Mouse (Mus musculus): ENCODE results near the gene Lck. TPM values are rescaled to one million over a fixed set of nuclear protein-coding genes. Genes with fewer than 3 reads are reported as not detected.

Lck gene
- polyA plus RNA-seq, 1 experiment from 2014 or later: 3.1 TPM

- no peak for TF ChIP-seq CTCF (IDR thresholded peaks at IDR 0.05; ENCODE audit: low read depth)
- Histone ChIP-seq H3K4me1 (replicated peaks; ENCODE audit: control insufficient read depth, insufficient read depth, low read length) (no peaks in the 10 kb centered on the region), H3K9me3 (ENCODE audit: control insufficient read depth) (no peaks in the 10 kb centered on the region), H3K4me2 (replicated peaks; ENCODE audit: low read depth) (no peak within 1 kb of the TSS; the same call in 1 of the 2 replicates), H3K9ac (ENCODE audit: low read depth, low read length) (no peak within 1 kb of the TSS), H3K4me3 (ENCODE audit: low read depth, low read length) (no peak within 1 kb of the TSS), H3K27ac (ENCODE audit: low read depth, low read length) (no peak within 1 kb of the TSS), H3K27me3 (replicated peaks; ENCODE audit: control insufficient read depth, insufficient read depth, low read length) (no peaks in the 10 kb centered on the region), H3K36me3 (ENCODE audit: control insufficient read depth, insufficient read depth) (no peaks in the 10 kb centered on the region)
- ATAC-seq: no peak
- WGBS: 71% methylated on average over 5 of the region's 5 CpGs
These were observed 5.0 kb upstream of the Lck start, which contains the start of gene Fam167b for GRCm38 (mm10) chr4:129578466-129578865. Gene Fam167b, minus strand, starts transcription at chr4:129578549.

- Histone ChIP-seq H3K4me2 (replicated peaks; ENCODE audit: low read depth) (no peak overlapping the region), H3K9me3 (ENCODE audit: control insufficient read depth) (no peaks in the 10 kb centered on the region), H3K27ac (ENCODE audit: low read depth, low read length) (no peak overlapping the region), H3K4me1 (replicated peaks; ENCODE audit: control insufficient read depth, insufficient read depth, low read length) (no peaks in the 10 kb centered on the region), H3K4me3 (ENCODE audit: low read depth, low read length) (no peak overlapping the region), H3K27me3 (replicated peaks; ENCODE audit: control insufficient read depth, insufficient read depth, low read length) (no peaks in the 10 kb centered on the region), H3K36me3 (ENCODE audit: control insufficient read depth, insufficient read depth) (no peaks in the 10 kb centered on the region), H3K9ac (ENCODE audit: low read depth, low read length) (no peak overlapping the region)
- TF ChIP-seq CTCF (IDR thresholded peaks at IDR 0.05; ENCODE audit: low read depth): no peak
- no peak for ATAC-seq
- 78% methylated on average over 7 of the region's 7 CpGs for WGBS
These were observed 4.2 kb upstream of the Lck start for GRCm38 (mm10) chr4:129577688-129578087.

GRCm38 (mm10) chr4:129576863-129577491 lies 3.5 kb upstream of the Lck start:
- Histone ChIP-seq H3K9me3 (ENCODE audit: control insufficient read depth) (no peaks in the 10 kb centered on the region), H3K4me1 (replicated peaks; ENCODE audit: control insufficient read depth, insufficient read depth, low read length) (no peaks in the 10 kb centered on the region), H3K27ac (ENCODE audit: low read depth, low read length) (no peak overlapping the region), H3K4me3 (ENCODE audit: low read depth, low read length) (no peak overlapping the region), H3K36me3 (ENCODE audit: control insufficient read depth, insufficient read depth) (no peaks in the 10 kb centered on the region), H3K9ac (ENCODE audit: low read depth, low read length) (no peak overlapping the region), H3K27me3 (replicated peaks; ENCODE audit: control insufficient read depth, insufficient read depth, low read length) (no peaks in the 10 kb centered on the region), H3K4me2 (replicated peaks; ENCODE audit: low read depth) (no peak overlapping the region; the same call in 1 of the 2 replicates)
- peak; percentile 73 for TF ChIP-seq CTCF (IDR thresholded peaks at IDR 0.05; ENCODE audit: low read depth)
- WGBS: 33% methylated on average over 21 of the region's 21 CpGs
- 0 out of 2 replicates have a peak, but pooled peaks have one; percentile 45 for ATAC-seq

DNA sequence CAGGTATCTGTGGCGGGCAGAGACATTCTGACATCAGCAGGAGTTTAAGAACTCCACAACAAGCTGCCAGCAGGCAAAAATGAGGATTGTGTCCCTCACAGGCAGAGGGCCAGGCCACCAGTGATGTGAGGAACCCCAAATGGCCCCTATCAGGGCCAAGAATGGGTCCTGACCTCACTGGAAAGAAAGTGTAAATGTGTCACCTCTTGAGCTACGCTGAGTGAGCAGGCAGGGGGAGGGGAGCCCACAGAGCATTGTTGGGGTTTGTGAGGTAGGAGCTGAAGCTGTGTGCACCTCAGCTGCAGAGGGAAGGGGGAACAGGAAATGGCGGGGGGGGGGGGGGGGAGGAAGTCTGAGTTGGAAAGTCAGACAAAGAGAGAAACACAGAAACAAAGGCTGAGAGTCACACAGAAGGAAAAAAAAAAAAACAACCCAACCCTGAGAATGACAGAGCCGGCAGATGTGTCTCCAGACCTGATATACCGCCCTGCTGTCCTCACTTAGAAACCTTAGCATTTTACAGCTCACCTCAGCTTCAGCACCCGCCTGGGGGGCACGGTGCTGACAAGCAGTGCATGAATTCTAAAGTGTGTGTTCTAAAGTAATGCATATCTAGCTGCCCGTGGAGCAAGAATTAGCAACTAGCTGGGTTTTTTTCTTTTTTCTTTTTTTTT lies 1.9 kb upstream of the Lck start:
- ATAC-seq: 0 out of 2 replicates have a peak, but pooled peaks have one; percentile 22
- no peak overlapping the region for H3K4me2 ChIP-seq (replicated peaks; ENCODE audit: low read depth)
- no peaks in the 10 kb centered on the region for H3K27me3 ChIP-seq (replicated peaks; ENCODE audit: control insufficient read depth, insufficient read depth, low read length)
- H3K27ac ChIP-seq (ENCODE audit: low read depth, low read length): no peak overlapping the region
- no peaks in the 10 kb centered on the region for H3K9me3 ChIP-seq (ENCODE audit: control insufficient read depth)
- H3K9ac ChIP-seq (ENCODE audit: low read depth, low read length): no peak overlapping the region
- no peak overlapping the region for H3K4me3 ChIP-seq (ENCODE audit: low read depth, low read length)
- no peaks in the 10 kb centered on the region for H3K4me1 ChIP-seq (replicated peaks; ENCODE audit: control insufficient read depth, insufficient read depth, low read length)
- TF ChIP-seq CTCF (IDR thresholded peaks at IDR 0.05; ENCODE audit: low read depth): no peak
- 40% methylated on average over 7 of the region's 8 CpGs for WGBS
- H3K36me3 ChIP-seq (ENCODE audit: control insufficient read depth, insufficient read depth): no peaks in the 10 kb centered on the region

- Histone ChIP-seq H3K4me3 (ENCODE audit: low read depth, low read length) (no peak overlapping the region), H3K27ac (ENCODE audit: low read depth, low read length) (no peak overlapping the region), H3K9me3 (ENCODE audit: control insufficient read depth) (no peaks in the 10 kb centered on the region), H3K27me3 (replicated peaks; ENCODE audit: control insufficient read depth, insufficient read depth, low read length) (no peaks in the 10 kb centered on the region), H3K4me1 (replicated peaks; ENCODE audit: control insufficient read depth, insufficient read depth, low read length) (no peaks in the 10 kb centered on the region), H3K9ac (ENCODE audit: low read depth, low read length) (no peak overlapping the region), H3K36me3 (ENCODE audit: control insufficient read depth, insufficient read depth) (no peaks in the 10 kb centered on the region), H3K4me2 (replicated peaks; ENCODE audit: low read depth) (no peak overlapping the region)
- WGBS: 97% methylated on average over 4 of the region's 4 CpGs
- TF ChIP-seq CTCF (IDR thresholded peaks at IDR 0.05; ENCODE audit: low read depth): no peak
- no peak for ATAC-seq
These were observed 409 bp downstream of the Lck start for GRCm38 (mm10) chr4:129573093-129573370.

DNA sequence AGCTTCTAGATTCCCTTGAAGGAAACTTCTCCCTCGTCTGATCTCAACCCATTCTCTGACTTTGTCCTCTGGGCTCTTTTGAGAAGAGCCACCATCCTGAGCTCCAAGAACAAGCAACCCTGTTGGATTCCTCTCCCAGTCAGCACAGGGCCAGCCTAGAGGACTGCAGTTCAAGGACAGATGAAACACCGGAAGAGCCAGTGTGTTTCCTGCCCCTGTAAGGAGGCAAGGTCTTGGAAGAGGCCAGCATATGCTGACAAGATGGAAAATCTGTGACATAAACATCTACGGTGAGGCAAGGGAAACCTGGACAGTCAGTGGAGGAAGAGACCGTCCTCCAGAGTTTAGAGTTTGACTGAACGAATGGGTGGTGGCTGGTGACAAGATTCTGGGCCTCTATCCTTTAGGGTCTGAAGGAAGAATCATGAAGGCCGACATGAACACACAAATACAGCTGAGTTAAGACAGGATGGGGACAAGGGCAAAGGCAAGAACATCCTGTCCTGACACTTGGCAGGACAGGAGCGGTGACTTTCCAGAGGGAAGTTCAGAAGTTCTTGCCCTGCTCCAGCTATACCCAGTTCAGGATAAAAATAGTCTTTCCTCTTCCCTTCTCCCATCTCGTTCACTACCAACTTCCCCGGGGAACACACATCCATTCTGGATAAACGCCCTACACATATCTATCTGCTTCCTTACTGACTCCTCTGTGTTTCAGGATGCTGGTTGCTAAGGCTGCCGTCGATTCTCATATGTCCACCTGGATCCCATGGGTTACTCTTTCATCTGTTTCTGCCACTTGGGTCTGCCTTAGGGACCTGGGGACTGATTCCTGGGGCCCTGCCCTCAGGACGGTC lies 977 bp downstream of the Lck start:
- Histone ChIP-seq H3K4me2 (replicated peaks; ENCODE audit: low read depth) (no peak overlapping the region), H3K36me3 (ENCODE audit: control insufficient read depth, insufficient read depth) (no peaks in the 10 kb centered on the region), H3K27ac (ENCODE audit: low read depth, low read length) (no peak overlapping the region), H3K9ac (ENCODE audit: low read depth, low read length) (no peak overlapping the region), H3K4me1 (replicated peaks; ENCODE audit: control insufficient read depth, insufficient read depth, low read length) (no peaks in the 10 kb centered on the region), H3K27me3 (replicated peaks; ENCODE audit: control insufficient read depth, insufficient read depth, low read length) (no peaks in the 10 kb centered on the region), H3K4me3 (ENCODE audit: low read depth, low read length) (no peak overlapping the region), H3K9me3 (ENCODE audit: control insufficient read depth) (no peaks in the 10 kb centered on the region)
- no peak for ATAC-seq
- WGBS: 77% methylated on average over 13 of the region's 13 CpGs
- no peak for TF ChIP-seq CTCF (IDR thresholded peaks at IDR 0.05; ENCODE audit: low read depth)

Measured in intestine, postnatal 0 days (tissue).